Mouse (Mus musculus): ENCODE data around the gene Akr1c20.

Akr1c20 gene

GRCm38 (mm10) chr13:4523201-4523838, at the start of gene Akr1c20:
Gene Akr1c20, minus strand, starts transcription at chr13:4523345.
- no peak for DNase-seq (ENCODE audit: low spot score)

- DNase-seq (ENCODE audit: low spot score), result no peak
Observed at GRCm38 (mm10) chr13:4565996-4566395, 42.9 kb upstream of the Akr1c20 start.

- DNase-seq (ENCODE audit: low spot score), result no peak
Observed at GRCm38 (mm10) chr13:4560500-4560899, 37.4 kb upstream of the Akr1c20 start.

- no peak for DNase-seq (ENCODE audit: low spot score)
Observed at GRCm38 (mm10) chr13:4559143-4559542, 36.0 kb upstream of the Akr1c20 start.

- DNase-seq (ENCODE audit: low spot score), result no peak
Observed at GRCm38 (mm10) chr13:4514811-4515210, 8.3 kb downstream of the Akr1c20 start.

- DNase-seq (ENCODE audit: low spot score), result no peak
Observed at GRCm38 (mm10) chr13:4467896-4468295, 55.2 kb downstream of the Akr1c20 start.

GRCm38 (mm10) chr13:4465641-4466040, 57.5 kb downstream of the Akr1c20 start:
- DNase-seq (ENCODE audit: low spot score), result no peak

Measured in embryo, embryonic 10.5 days (tissue).